Mouse (Mus musculus): ENCODE measurements around the gene 1600014C23Rik.

Gene 1600014C23Rik

GRCm38 (mm10) chr17:45727481-45727880, 6.2 kb downstream of the 1600014C23Rik start:
- DNase-seq (ENCODE audit: low read depth, low spot score), result no peak

- no peak for DNase-seq (ENCODE audit: low read depth, low spot score)
Measured at GRCm38 (mm10) chr17:45726249-45726648, 7.4 kb downstream of the 1600014C23Rik start.

- DNase-seq (ENCODE audit: low read depth, low spot score), result no peak
Measured at GRCm38 (mm10) chr17:45724574-45724921, 9.1 kb downstream of the 1600014C23Rik start.

GRCm38 (mm10) chr17:45723732-45724573, 9.7 kb downstream of the 1600014C23Rik start:
- DNase-seq (ENCODE audit: low read depth, low spot score), result peak; percentile 59

GRCm38 (mm10) chr17:45718323-45718722, 15.3 kb downstream of the 1600014C23Rik start:
- no peak for DNase-seq (ENCODE audit: low read depth, low spot score)

GRCm38 (mm10) chr17:45711525-45711924, 22.1 kb downstream of the 1600014C23Rik start:
- no peak for DNase-seq (ENCODE audit: low read depth, low spot score)

- no peak for DNase-seq (ENCODE audit: low read depth, low spot score)
Measured at GRCm38 (mm10) chr17:45710407-45710806, 23.2 kb downstream of the 1600014C23Rik start.

- no peak for DNase-seq (ENCODE audit: low read depth, low spot score)
Measured at GRCm38 (mm10) chr17:45709829-45710228, 23.8 kb downstream of the 1600014C23Rik start.

- no peak for DNase-seq (ENCODE audit: low read depth, low spot score)
Measured at GRCm38 (mm10) chr17:45708179-45708578, 25.5 kb downstream of the 1600014C23Rik start.

GRCm38 (mm10) chr17:45707376-45707775, 26.3 kb downstream of the 1600014C23Rik start:
- DNase-seq (ENCODE audit: low read depth, low spot score), result no peak

GRCm38 (mm10) chr17:45706796-45707195, 26.8 kb downstream of the 1600014C23Rik start:
- no peak for DNase-seq (ENCODE audit: low read depth, low spot score)

GRCm38 (mm10) chr17:45703187-45703586, 30.5 kb downstream of the 1600014C23Rik start:
- DNase-seq (ENCODE audit: low read depth, low spot score), result no peak

GRCm38 (mm10) chr17:45702254-45702653, 31.4 kb downstream of the 1600014C23Rik start:
- DNase-seq (ENCODE audit: low read depth, low spot score), result no peak

GRCm38 (mm10) chr17:45701236-45701591, 32.4 kb downstream of the 1600014C23Rik start:
- DNase-seq (ENCODE audit: low read depth, low spot score), result no peak

- no peak for DNase-seq (ENCODE audit: low read depth, low spot score)
Measured at GRCm38 (mm10) chr17:45700496-45701235, 33.0 kb downstream of the 1600014C23Rik start.

GRCm38 (mm10) chr17:45699039-45699740, 34.5 kb downstream of the 1600014C23Rik start:
- no peak for DNase-seq (ENCODE audit: low read depth, low spot score)

- no peak for DNase-seq (ENCODE audit: low read depth, low spot score)
Measured at GRCm38 (mm10) chr17:45698368-45698767, 35.3 kb downstream of the 1600014C23Rik start.

GRCm38 (mm10) chr17:45696981-45697380, 36.7 kb downstream of the 1600014C23Rik start:
- no peak for DNase-seq (ENCODE audit: low read depth, low spot score)

GRCm38 (mm10) chr17:45695227-45696120, 38.2 kb downstream of the 1600014C23Rik start:
- no peak for DNase-seq (ENCODE audit: low read depth, low spot score)

GRCm38 (mm10) chr17:45693812-45694565, 39.7 kb downstream of the 1600014C23Rik start:
- no peak for DNase-seq (ENCODE audit: low read depth, low spot score)

Data from c-Kit-negative CD71-positive TER-119-positive erythroid progenitor cells, embryonic 14.5 days (primary cell).